Mouse (Mus musculus) lung, adult 2 months (tissue): ENCODE data around the gene Fdps. TPM values are rescaled to one million over a fixed set of nuclear protein-coding genes. Genes with fewer than 3 reads are reported as not detected.

ENCODE experiments used
- DNase-seq: peaks from one replicate; pipeline ENCODE4 v3.0.0; 2022
- H3K4me1 ChIP-seq: fragments of 200-500 bp; 2 replicates; pipeline ENCODE4 v1.6.1; 2011; ENCODE audit warnings: low read length; ENCODE audit not compliant: control insufficient read depth, insufficient read depth
- H3K4me3 ChIP-seq: fragments of 200-500 bp; replicated peaks from 2 replicates; pipeline ENCODE3; 2011; ENCODE audit warnings: low read depth, mild to moderate bottlenecking, control low read depth, low read length; ENCODE audit errors: extremely low read depth
- CTCF ChIP-seq: fragments of 200-500 bp; IDR thresholded peaks from 2 replicates; pipeline ENCODE4 v1.5.1; 2011; ENCODE audit warnings: mild to moderate bottlenecking, low read length, control low read depth; ENCODE audit not compliant: insufficient read depth
- POLR2A ChIP-seq: fragments of 200-500 bp; IDR thresholded peaks from 2 replicates; pipeline ENCODE4 v1.6.1; 2011; ENCODE audit warnings: low read depth, mild to moderate bottlenecking, control low read depth, low read length, borderline replicate concordance; ENCODE audit errors: extremely low read depth
- WGBS: fragments of 180-500 bp; shearing (Covaris S2); methylation state at CpG from one replicate; pipeline ENCODE4 v1.1.7; 2018; 5-methylcytosine and 5-hydroxymethylcytosine counted together
- polyA plus RNA-seq: library from polyadenylated mRNA; depleted of rRNA; stranded (reverse); fragments of >200 nt; gene quantifications from 2 replicates; pipeline ENCODE4 v1.2.3, GENCODE M21; 2012; rRNA removed

Fdps gene
- polyA plus RNA-seq, result 81.2 and 128 TPM in 2 replicates

- under 1% methylated on average over 26 of the region's 26 CpGs for WGBS
- Histone ChIP-seq H3K4me3 (peak within 1 kb of the TSS; percentile 78), H3K4me1 (peaks cover 3% of the 10 kb centered on the region)
- peak; percentile 87 for DNase-seq
- peak; percentile 64; the same call in 1 of the 2 replicates for TF ChIP-seq POLR2A
- TF ChIP-seq CTCF, result no peak
Observed at GRCm38 (mm10) chr3:89101812-89102494, at the start of gene Fdps. TSS of gene Fdps (minus strand) at chr3:89101959.

GRCm38 (mm10) chr3:89148567-89148966 lies 46.8 kb upstream of the Fdps start:
- no peak for DNase-seq
- no peak for TF ChIP-seq POLR2A
- TF ChIP-seq CTCF, result no peak
- Histone ChIP-seq H3K4me1 (no peaks in the 10 kb centered on the region), H3K4me3 (no peak overlapping the region)
- 80% methylated on average over 14 of the region's 14 CpGs for WGBS

DNA sequence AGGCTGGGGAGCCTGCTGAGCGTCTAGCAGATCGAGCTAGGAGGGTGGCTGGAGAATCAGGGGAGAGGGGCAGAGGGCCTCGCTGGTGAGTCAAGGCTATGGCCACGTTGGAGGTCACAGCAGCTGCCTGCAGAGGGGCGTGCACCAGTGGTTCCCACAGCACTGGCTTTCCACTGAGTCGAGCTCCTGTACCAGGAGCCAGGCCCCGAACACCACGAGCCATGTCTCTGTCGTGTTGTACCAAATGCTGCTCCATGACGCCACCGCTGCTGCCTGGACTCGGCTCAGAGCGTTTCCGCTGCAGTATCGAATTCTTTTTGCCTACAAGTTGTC lies 46.2 kb upstream of the Fdps start:
- DNase-seq, result no peak
- Histone ChIP-seq H3K4me1 (no peaks in the 10 kb centered on the region), H3K4me3 (no peak overlapping the region)
- no peak for TF ChIP-seq CTCF
- no peak for TF ChIP-seq POLR2A
- 11% methylated on average over 15 of the region's 15 CpGs for WGBS

- TF ChIP-seq CTCF (no peak), POLR2A (no peak)
- H3K4me3 ChIP-seq, result no peak overlapping the region
- 29% methylated on average over 26 of the region's 26 CpGs for WGBS
- H3K4me1 ChIP-seq, result no peaks in the 10 kb centered on the region
- peak; percentile 27 for DNase-seq
Observed at GRCm38 (mm10) chr3:89147101-89147978, 45.6 kb upstream of the Fdps start.

DNA sequence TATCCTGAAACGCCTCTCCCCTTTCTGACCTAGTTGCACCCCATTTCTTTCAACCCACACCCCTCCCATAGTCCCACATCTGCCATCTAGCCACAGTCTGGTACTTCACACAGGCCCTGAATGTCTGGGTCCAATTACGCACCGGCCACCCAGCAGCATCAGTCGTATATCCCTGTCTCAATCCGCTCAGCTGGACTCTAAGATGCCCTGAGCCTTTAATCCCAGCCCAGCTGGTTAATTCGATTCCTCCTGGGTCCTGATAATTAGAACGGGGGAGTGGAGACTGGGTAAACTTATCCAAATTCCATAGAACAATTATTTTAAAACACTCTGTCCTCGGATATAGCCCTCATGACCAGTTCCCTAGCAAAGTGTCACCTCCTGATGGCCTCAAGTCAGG lies 43.8 kb upstream of the Fdps start:
- WGBS, result 67% methylated on average over 8 of the region's 8 CpGs
- no peak overlapping the region for H3K4me3 ChIP-seq
- no peak for DNase-seq
- TF ChIP-seq POLR2A (no peak), CTCF (no peak)
- H3K4me1 ChIP-seq, result no peaks in the 10 kb centered on the region

DNA sequence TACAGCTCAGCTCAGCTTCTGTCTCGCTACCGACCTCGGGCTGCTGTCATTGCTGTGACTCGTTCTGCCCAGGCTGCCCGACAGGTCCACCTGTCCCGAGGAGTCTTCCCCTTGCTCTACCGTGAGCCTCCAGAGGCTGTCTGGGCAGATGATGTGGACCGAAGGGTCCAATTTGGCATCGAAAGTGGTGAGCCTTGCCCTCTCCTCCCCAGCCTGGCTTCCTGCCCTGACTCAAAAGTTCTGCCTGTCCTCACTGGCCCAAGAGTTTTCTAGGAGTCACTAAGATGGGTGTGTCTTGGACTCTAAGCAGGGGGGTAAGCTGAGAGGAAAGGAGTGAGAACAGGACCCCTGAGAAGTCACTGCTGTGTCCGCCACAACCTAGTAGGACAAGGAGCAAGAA lies 43.1 kb upstream of the Fdps start:
- H3K4me1 ChIP-seq, result no peaks in the 10 kb centered on the region
- no peak for TF ChIP-seq CTCF
- no peak overlapping the region for H3K4me3 ChIP-seq
- no peak for DNase-seq
- WGBS, result 68% methylated on average over 10 of the region's 10 CpGs

DNA sequence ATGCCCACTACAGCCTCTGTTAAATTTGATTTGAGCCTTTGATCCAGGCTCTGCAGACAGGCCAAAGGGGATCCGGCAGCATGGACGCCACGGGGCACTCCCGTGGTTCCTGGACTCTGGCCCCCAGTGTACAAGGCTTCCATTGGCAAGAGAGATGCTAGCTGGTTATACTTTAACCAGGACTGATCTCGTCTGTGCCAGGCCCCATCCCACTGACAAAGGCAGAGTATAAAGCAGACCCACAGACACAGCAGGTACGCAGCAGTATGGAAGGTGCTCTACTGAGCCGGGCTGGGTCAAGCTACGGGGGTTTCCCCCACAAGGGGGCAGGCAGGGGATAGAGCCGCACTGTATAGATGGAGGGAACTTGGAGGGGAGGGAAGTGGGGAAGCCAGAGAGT lies 34.6 kb upstream of the Fdps start:
- DNase-seq, result no peak
- WGBS, result 41% methylated on average over 9 of the region's 9 CpGs
- Histone ChIP-seq H3K4me1 (no peaks in the 10 kb centered on the region), H3K4me3 (no peak overlapping the region)
- no peak for TF ChIP-seq POLR2A
- no peak for TF ChIP-seq CTCF

GRCm38 (mm10) chr3:89135958-89136357 lies 34.2 kb upstream of the Fdps start, which contains the start of gene Pklr:
TSS of gene Pklr (plus strand) at chr3:89136142.
- DNase-seq, result no peak
- Histone ChIP-seq H3K4me3 (no peak within 1 kb of the TSS), H3K4me1 (no peaks in the 10 kb centered on the region)
- WGBS, result 65% methylated on average over 3 of the region's 3 CpGs
- no peak for TF ChIP-seq POLR2A
- TF ChIP-seq CTCF, result no peak

DNA sequence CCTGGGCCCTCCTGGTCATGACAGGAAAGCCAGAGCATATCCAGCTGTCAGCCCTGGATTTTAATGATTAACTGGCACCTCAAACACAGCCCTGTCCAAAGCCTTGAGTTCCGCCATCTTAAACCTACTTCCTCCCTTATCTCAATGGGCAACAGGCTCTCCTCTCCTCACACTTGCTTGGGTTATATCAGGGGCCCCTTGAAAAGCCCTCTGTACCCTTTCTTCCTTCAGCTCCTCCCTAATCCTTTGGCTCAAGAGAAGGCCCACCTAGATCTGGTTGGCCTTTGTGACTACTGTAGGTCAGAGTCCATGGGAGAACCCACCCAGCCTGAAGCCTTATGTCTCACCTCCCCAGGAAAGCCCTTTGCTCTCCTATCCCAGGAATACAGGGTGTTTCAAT lies 32.0 kb upstream of the Fdps start:
- no peak for DNase-seq
- 86% methylated on average over 1 of the region's 1 CpGs for WGBS
- Histone ChIP-seq H3K4me1 (no peaks in the 10 kb centered on the region), H3K4me3 (no peak overlapping the region)
- TF ChIP-seq CTCF (no peak), POLR2A (no peak)

DNA sequence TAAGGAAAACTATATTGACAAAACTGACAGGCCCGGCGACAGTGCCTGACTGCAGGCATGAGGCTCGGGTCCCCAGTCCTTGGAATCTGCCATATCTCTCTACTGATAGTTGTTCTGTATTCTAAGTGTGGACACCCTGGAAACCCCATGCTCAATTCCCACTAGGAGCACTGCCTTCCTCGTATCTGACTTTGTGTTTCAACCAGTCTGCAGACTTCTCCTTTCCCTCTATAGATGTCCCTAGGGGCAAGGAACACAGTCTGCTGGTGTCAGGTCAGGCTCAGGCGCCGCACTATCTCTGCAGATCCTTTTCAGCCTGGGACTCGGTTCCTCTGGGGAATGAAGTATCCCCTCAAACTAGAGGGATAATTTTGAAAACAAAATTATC lies 31.3 kb upstream of the Fdps start:
- DNase-seq, result no peak
- Histone ChIP-seq H3K4me3 (no peak overlapping the region), H3K4me1 (no peaks in the 10 kb centered on the region)
- WGBS, result 73% methylated on average over 7 of the region's 7 CpGs
- no peak for TF ChIP-seq CTCF
- no peak for TF ChIP-seq POLR2A
